Mouse (Mus musculus): ENCODE data around the gene Prkcsh.

Prkcsh gene

GRCm38 (mm10) chr9:21987592-21988342, 14.8 kb upstream of the Prkcsh start:
- no peak for DNase-seq (ENCODE audit: low spot score)

GRCm38 (mm10) chr9:21988421-21989101, 14.0 kb upstream of the Prkcsh start:
- peak; percentile 21 for DNase-seq (ENCODE audit: low spot score)

- DNase-seq (ENCODE audit: low spot score) = peak; percentile 43
Measured at GRCm38 (mm10) chr9:21989230-21990110, 13.1 kb upstream of the Prkcsh start, which contains the start of gene Rgl3. Gene Rgl3, minus strand, starts transcription at chr9:21989446.

- DNase-seq (ENCODE audit: low spot score) = no peak
Measured at GRCm38 (mm10) chr9:21992227-21992626, 10.4 kb upstream of the Prkcsh start.

GRCm38 (mm10) chr9:21996178-21996867, 6.3 kb upstream of the Prkcsh start:
- no peak for DNase-seq (ENCODE audit: low spot score)

GRCm38 (mm10) chr9:22000296-22000695, 2.3 kb upstream of the Prkcsh start:
- no peak for DNase-seq (ENCODE audit: low spot score)

- no peak for DNase-seq (ENCODE audit: low spot score)
Measured at GRCm38 (mm10) chr9:22001633-22002032, 973 bp upstream of the Prkcsh start.

- no peak for DNase-seq (ENCODE audit: low spot score)
Measured at GRCm38 (mm10) chr9:22003163-22003554, 553 bp downstream of the Prkcsh start.

- DNase-seq (ENCODE audit: low spot score) = no peak
Measured at GRCm38 (mm10) chr9:22004546-22004945, 1.9 kb downstream of the Prkcsh start.

GRCm38 (mm10) chr9:22011055-22011454, 8.4 kb downstream of the Prkcsh start:
- DNase-seq (ENCODE audit: low spot score) = no peak

- no peak for DNase-seq (ENCODE audit: low spot score)
Measured at GRCm38 (mm10) chr9:22012731-22013130, 10.1 kb downstream of the Prkcsh start.

GRCm38 (mm10) chr9:22016245-22016644, 13.6 kb downstream of the Prkcsh start:
- DNase-seq (ENCODE audit: low spot score) = no peak

- no peak for DNase-seq (ENCODE audit: low spot score)
Measured at GRCm38 (mm10) chr9:22017208-22017825, 14.7 kb downstream of the Prkcsh start.

- no peak for DNase-seq (ENCODE audit: low spot score)
Measured at GRCm38 (mm10) chr9:22024592-22024991, 22.0 kb downstream of the Prkcsh start.

- DNase-seq (ENCODE audit: low spot score) = no peak
Measured at GRCm38 (mm10) chr9:22028467-22028866, 25.9 kb downstream of the Prkcsh start.

GRCm38 (mm10) chr9:22030386-22030785, 27.8 kb downstream of the Prkcsh start:
- DNase-seq (ENCODE audit: low spot score) = no peak

GRCm38 (mm10) chr9:22035300-22036044, 32.9 kb downstream of the Prkcsh start:
- no peak for DNase-seq (ENCODE audit: low spot score)

GRCm38 (mm10) chr9:22037826-22038225, 35.2 kb downstream of the Prkcsh start:
- DNase-seq (ENCODE audit: low spot score) = no peak

GRCm38 (mm10) chr9:22041832-22042231, 39.2 kb downstream of the Prkcsh start:
- DNase-seq (ENCODE audit: low spot score) = no peak

GRCm38 (mm10) chr9:22047329-22047728, 44.7 kb downstream of the Prkcsh start:
- no peak for DNase-seq (ENCODE audit: low spot score)

- DNase-seq (ENCODE audit: low spot score) = no peak
Measured at GRCm38 (mm10) chr9:22049315-22049714, 46.7 kb downstream of the Prkcsh start.
